Mouse (Mus musculus) testis, adult 2 months (tissue): ENCODE results near the gene Sorcs2. TPM values are rescaled to one million over a fixed set of nuclear protein-coding genes. Genes with fewer than 3 reads are reported as not detected.

ENCODE experiments used
- H3K27ac ChIP-seq: fragments of 200-500 bp; 2 replicates; pipeline ENCODE4 v1.5.1; 2012; ENCODE audit warnings: low read depth, low read length; ENCODE audit not compliant: control insufficient read depth, insufficient read depth
- H3K27me3 ChIP-seq: fragments of 200-500 bp; 2 replicates; pipeline ENCODE4 v1.6.1; 2012; ENCODE audit warnings: mild to moderate bottlenecking, low read length, moderate library complexity; ENCODE audit not compliant: control insufficient read depth, insufficient read depth
- H3K36me3 ChIP-seq: fragments of 200-500 bp; 2 replicates; pipeline ENCODE4 v1.6.1; 2012; ENCODE audit warnings: mild to moderate bottlenecking, low read length; ENCODE audit not compliant: control insufficient read depth, insufficient read depth
- H3K4me1 ChIP-seq: fragments of 200-500 bp; 2 replicates; pipeline ENCODE4 v1.6.1; 2012; ENCODE audit warnings: low read length; ENCODE audit not compliant: control insufficient read depth, insufficient read depth
- H3K4me3 ChIP-seq: fragments of 200-500 bp; 2 replicates; pipeline ENCODE4 v1.5.1; 2012; ENCODE audit warnings: low read depth, mild to moderate bottlenecking, low read length, moderate library complexity, mixed read lengths; ENCODE audit not compliant: control insufficient read depth
- CTCF ChIP-seq: fragments of 200-500 bp; IDR thresholded peaks from 2 replicates; pipeline ENCODE4 v1.5.1; 2012; ENCODE audit warnings: low read depth, mild to moderate bottlenecking, inconsistent platforms, low read length, moderate library complexity; ENCODE audit not compliant: control insufficient read depth, insufficient read depth, insufficient replicate concordance
- POLR2A ChIP-seq: fragments of 200-500 bp; IDR thresholded peaks from 2 replicates; pipeline ENCODE4 v1.6.1; 2012; ENCODE audit warnings: low read depth, mild to moderate bottlenecking, inconsistent platforms, low read length, moderate library complexity; ENCODE audit not compliant: control insufficient read depth
- polyA plus RNA-seq: library from polyadenylated mRNA; depleted of rRNA; stranded (reverse); fragments of >200 nt; gene quantifications from 2 replicates; pipeline ENCODE4 v1.2.3, GENCODE M21; 2012

The Sorcs2 gene
- polyA plus RNA-seq, 1 experiment = 13.8 TPM

DNA sequence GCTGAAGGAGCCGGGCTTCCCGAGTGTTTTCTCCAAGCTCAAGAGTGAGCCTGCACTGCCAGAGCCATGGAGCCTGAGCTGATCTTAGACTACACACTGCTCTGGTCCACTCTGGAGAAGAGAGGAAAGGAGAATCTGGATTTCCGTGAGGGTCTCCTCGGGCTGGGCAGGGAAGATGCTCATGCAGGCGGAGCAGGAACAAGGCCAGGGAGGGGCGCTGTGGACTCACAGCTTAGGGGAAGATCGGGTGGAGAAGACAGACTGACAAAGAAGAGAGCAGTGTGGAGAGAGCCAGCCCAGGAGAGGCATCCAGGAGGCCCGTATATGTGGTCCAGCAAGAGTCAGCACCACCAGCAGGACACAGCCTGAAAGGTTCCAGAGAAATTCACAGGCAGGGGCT lies 248.8 kb downstream of the Sorcs2 start:
- no peaks in the 10 kb centered on the region for H3K36me3 ChIP-seq
- no peak overlapping the region for H3K27ac ChIP-seq
- no peak overlapping the region for H3K4me3 ChIP-seq
- no peak for TF ChIP-seq POLR2A
- no peak for TF ChIP-seq CTCF
- H3K27me3 ChIP-seq = no peaks in the 10 kb centered on the region
- H3K4me1 ChIP-seq = no peaks in the 10 kb centered on the region

DNA sequence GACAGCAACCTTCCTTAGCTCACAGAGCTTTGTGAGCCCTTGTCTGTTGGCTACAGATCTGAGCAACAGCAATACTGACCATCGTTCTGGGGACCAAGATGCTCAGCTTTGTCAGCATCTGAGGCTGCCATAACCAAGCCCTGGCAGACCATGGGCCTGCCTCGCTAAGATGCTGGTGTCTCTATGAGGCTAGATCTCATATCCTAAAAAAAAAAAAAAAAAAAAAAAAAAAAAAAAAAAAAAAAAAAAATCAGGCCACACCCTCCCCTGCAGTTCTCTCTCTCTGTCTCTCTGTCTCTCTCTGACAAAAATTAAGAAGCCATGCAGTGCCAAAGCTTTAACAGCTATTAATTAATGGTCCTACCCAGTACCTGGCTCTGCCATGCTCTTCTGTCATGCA lies 251.3 kb downstream of the Sorcs2 start:
- no peaks in the 10 kb centered on the region for H3K4me1 ChIP-seq
- TF ChIP-seq CTCF (no peak), POLR2A (no peak)
- no peak overlapping the region for H3K4me3 ChIP-seq

DNA sequence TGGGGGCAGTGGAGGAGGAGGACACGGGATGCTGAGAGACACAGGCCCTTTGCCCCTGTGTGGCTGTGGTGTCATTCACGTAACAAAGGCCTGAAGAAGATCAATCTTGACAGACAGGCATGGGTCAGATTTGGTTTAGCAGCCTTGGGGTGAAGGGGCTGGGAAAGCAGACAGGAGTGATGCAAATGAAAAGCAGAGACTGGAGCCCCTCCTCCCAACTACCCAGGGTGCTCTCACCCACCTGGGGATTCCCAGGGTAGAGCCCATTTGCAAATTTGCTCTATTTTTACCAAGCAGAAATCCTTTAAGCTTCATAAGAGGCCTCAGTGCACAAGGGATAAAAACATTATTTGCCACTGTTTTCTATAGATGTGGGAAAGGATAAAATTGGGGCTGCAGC lies 253.4 kb downstream of the Sorcs2 start:
- Histone ChIP-seq H3K36me3 (no peaks in the 10 kb centered on the region), H3K4me1 (no peaks in the 10 kb centered on the region), H3K4me3 (no peak overlapping the region), H3K27ac (no peak overlapping the region), H3K27me3 (no peaks in the 10 kb centered on the region)
- TF ChIP-seq CTCF (no peak), POLR2A (no peak)

More for the DNA sequence above, 251.3 kb downstream of the Sorcs2 start:
- no peaks in the 10 kb centered on the region for H3K27me3 ChIP-seq
- no peaks in the 10 kb centered on the region for H3K36me3 ChIP-seq
- H3K27ac ChIP-seq = no peak overlapping the region

DNA sequence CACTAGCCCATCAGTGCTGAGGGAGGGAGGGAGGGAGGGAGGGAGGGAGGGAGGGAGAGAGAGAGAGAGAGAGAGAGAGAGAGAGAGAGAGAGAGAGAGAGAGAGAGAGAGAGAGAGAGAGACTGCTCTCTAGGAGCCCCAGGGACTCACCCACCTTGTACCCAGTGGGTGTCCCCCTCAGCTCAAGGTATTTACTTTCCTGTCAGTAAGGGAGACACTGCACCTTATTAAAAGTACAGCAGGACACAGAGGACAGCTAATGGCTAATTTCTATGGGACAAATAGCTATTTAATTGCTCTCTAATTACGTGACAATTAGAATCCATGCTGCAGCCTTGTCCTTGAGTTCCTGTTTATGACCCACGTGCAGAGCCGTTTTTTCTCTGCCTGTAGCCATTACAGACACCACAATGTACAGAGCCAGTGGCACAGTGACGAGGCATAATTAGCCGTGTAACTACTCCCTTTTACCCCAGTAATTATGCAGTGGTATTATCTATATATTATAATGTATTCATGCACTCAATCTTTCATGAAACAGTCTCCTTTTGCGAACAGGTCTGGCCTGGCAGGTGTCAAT lies 256.2 kb downstream of the Sorcs2 start:
- Histone ChIP-seq H3K27me3 (no peaks in the 10 kb centered on the region), H3K4me1 (no peaks in the 10 kb centered on the region), H3K36me3 (no peaks in the 10 kb centered on the region), H3K27ac (no peak overlapping the region), H3K4me3 (no peak overlapping the region)
- TF ChIP-seq POLR2A = no peak
- no peak for TF ChIP-seq CTCF

DNA sequence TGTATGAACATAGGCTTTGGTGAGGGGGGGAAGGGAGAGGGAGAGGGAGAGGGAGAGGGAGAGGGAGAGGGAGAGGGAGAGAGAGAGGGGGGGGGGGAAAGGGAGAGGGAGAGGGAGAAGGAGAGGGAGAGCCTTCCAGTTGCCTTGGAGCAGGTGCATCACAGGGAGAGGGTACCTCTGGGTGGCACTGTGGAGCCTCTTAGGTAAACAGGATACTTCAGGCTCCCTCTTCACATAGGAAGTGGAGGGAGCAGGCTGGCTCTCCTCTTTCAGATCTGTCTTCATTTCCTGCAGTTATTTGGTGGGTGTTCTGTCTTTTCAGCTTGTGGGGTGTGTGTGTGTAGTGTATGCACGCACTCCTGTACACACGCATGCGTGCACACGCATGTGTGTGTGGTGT lies 256.8 kb downstream of the Sorcs2 start:
- no peak for TF ChIP-seq CTCF
- no peak for TF ChIP-seq POLR2A
- Histone ChIP-seq H3K4me1 (no peaks in the 10 kb centered on the region), H3K4me3 (no peak overlapping the region), H3K36me3 (no peaks in the 10 kb centered on the region), H3K27me3 (no peaks in the 10 kb centered on the region), H3K27ac (no peak overlapping the region)

DNA sequence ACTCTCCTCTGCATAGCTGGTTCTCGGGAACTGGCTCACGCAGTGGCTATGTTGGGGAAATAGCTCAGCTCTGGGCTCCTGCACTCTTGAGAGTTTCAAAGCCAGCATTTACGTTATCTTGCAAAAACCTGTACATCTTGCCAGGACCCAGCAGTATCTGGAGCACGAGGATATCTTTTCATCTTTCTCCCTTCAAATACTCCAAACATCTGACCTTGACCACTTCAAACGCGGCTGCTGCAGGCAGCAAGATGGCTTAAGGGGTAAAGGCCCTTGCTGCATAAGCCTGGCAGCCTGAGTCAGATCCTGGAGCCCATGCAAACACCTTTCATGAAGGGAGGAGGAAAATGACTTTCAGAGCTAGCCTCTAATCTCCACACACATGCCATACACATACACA lies 258.2 kb downstream of the Sorcs2 start:
- H3K27ac ChIP-seq = no peak overlapping the region
- H3K4me1 ChIP-seq = no peaks in the 10 kb centered on the region
- no peak overlapping the region for H3K4me3 ChIP-seq
- H3K27me3 ChIP-seq = no peaks in the 10 kb centered on the region
- TF ChIP-seq POLR2A (no peak), CTCF (no peak)
- no peaks in the 10 kb centered on the region for H3K36me3 ChIP-seq

DNA sequence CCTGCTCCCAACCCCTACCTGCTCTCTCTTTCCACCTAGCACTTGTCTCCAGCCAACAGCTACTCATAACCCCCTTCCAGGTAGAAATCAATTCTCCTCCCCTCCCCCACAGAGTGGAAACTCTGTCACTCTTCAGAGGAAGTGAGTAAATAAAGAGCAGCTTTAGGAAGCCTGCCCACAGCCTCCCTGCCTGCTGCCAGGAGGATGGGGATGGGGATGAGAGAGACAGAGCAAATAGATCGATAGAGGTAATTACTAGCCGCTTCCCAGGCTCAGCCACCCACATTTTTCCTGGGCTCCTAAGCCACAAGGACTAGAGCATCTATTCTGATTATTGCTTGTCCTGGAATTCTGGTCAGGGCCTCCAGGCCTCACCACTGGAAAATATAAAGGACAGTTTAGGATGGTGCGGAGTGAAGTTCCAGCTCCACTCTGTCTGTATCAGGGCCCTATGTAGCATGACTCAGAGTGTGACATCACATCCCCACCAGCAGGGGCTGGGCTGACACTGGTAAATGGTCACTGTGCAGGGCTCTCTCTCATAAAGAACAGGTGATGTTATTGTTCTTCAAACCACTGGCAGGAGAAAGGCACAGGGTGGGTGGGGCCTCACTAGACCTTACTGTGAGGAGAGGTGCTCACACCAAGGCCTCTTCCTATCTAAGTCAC lies 261.9 kb downstream of the Sorcs2 start:
- H3K4me3 ChIP-seq = no peak overlapping the region
- TF ChIP-seq CTCF (no peak), POLR2A (no peak)
- no peaks in the 10 kb centered on the region for H3K36me3 ChIP-seq
- no peak overlapping the region for H3K27ac ChIP-seq
- no peaks in the 10 kb centered on the region for H3K4me1 ChIP-seq
- no peaks in the 10 kb centered on the region for H3K27me3 ChIP-seq
